Mouse (Mus musculus) small intestine, adult 2 months (tissue): ENCODE data around the gene Tepp. TPM values are rescaled to one million over a fixed set of nuclear protein-coding genes. Genes with fewer than 3 reads are reported as not detected.

ENCODE experiments used
- H3K27ac ChIP-seq: fragments of 200-500 bp; 2 replicates; pipeline ENCODE4 v1.5.1; 2012; ENCODE audit warnings: low read depth, low read length, control low read depth, inconsistent platforms; ENCODE audit not compliant: insufficient read depth
- H3K27me3 ChIP-seq: fragments of 200-500 bp; 2 replicates; pipeline ENCODE4 v1.6.1; 2012; ENCODE audit warnings: mild to moderate bottlenecking, moderate library complexity, low read length, inconsistent platforms; ENCODE audit not compliant: control insufficient read depth, insufficient read depth
- H3K36me3 ChIP-seq: fragments of 200-500 bp; 2 replicates; pipeline ENCODE4 v1.6.1; 2012; ENCODE audit warnings: mild to moderate bottlenecking, low read length, control low read depth, inconsistent platforms; ENCODE audit not compliant: control insufficient read depth, insufficient read depth
- H3K4me1 ChIP-seq: fragments of 200-500 bp; 2 replicates; pipeline ENCODE4 v1.6.1; 2012; ENCODE audit warnings: low read length, inconsistent platforms, mixed read lengths; ENCODE audit not compliant: control insufficient read depth, insufficient read depth, insufficient read length
- H3K4me3 ChIP-seq: fragments of 200-500 bp; 2 replicates; pipeline ENCODE4 v1.5.1; 2012; ENCODE audit warnings: low read depth, mild to moderate bottlenecking, control low read depth, inconsistent platforms, low read length, moderate library complexity
- CTCF ChIP-seq: fragments of 200-500 bp; IDR thresholded peaks from 2 replicates; pipeline ENCODE4 v1.5.1; 2012; ENCODE audit warnings: low read depth, mild to moderate bottlenecking, control low read depth, inconsistent platforms, low read length, moderate library complexity, mixed read lengths; ENCODE audit not compliant: insufficient replicate concordance, insufficient read length; ENCODE audit errors: extremely low read depth
- POLR2A ChIP-seq: fragments of 200-500 bp; IDR thresholded peaks from 2 replicates; pipeline ENCODE4 v1.6.1; 2012; ENCODE audit warnings: low read depth, mild to moderate bottlenecking, control low read depth, inconsistent platforms, low read length, moderate library complexity
- whole genome bisulfite sequencing: fragments of 180-500 bp; shearing (Covaris S2); methylation state at CpG from one replicate; pipeline ENCODE4 v1.1.7; 2018; 5-methylcytosine and 5-hydroxymethylcytosine counted together
- polyA plus RNA-seq: library from polyadenylated mRNA; depleted of rRNA; stranded (reverse); fragments of >200 nt; gene quantifications from 2 replicates; pipeline ENCODE4 v1.2.3, GENCODE M21; 2012

Gene Tepp
- polyA plus RNA-seq, 1 experiment: not detected

- Histone ChIP-seq H3K4me3 (peak within 1 kb of the TSS; percentile 94), H3K4me1 (peaks cover 2% of the 10 kb centered on the region; the same call in 1 of the 2 replicates), H3K36me3 (peaks cover 31% of the 10 kb centered on the region), H3K27me3 (no peaks in the 10 kb centered on the region), H3K27ac (peak within 1 kb of the TSS; percentile 96)
- peak; percentile 96 for TF ChIP-seq POLR2A
- peak; percentile 64 for TF ChIP-seq CTCF
- WGBS: under 1% methylated on average over 80 of the region's 80 CpGs
Measured at GRCm38 (mm10) chr8:95331720-95332436, 21.5 kb downstream of the Tepp start, which contains the start of the genes Zfp319 and Usb1. TSS of gene Zfp319 (minus strand) at chr8:95331950. TSS of gene Usb1 (plus strand) at chr8:95332284.

GRCm38 (mm10) chr8:95332437-95333199 is 22.3 kb downstream of the Tepp start:
- peak; percentile 39; the same call in 1 of the 2 replicates for TF ChIP-seq CTCF
- no peak for TF ChIP-seq POLR2A
- peak overlapping the region; percentile 94 for H3K4me3 ChIP-seq
- WGBS: 12% methylated on average over 21 of the region's 21 CpGs
- peaks cover 2% of the 10 kb centered on the region; the same call in 1 of the 2 replicates for H3K4me1 ChIP-seq
- peak overlapping the region; percentile 96 for H3K27ac ChIP-seq
- no peaks in the 10 kb centered on the region for H3K27me3 ChIP-seq
- peaks cover 31% of the 10 kb centered on the region for H3K36me3 ChIP-seq

DNA sequence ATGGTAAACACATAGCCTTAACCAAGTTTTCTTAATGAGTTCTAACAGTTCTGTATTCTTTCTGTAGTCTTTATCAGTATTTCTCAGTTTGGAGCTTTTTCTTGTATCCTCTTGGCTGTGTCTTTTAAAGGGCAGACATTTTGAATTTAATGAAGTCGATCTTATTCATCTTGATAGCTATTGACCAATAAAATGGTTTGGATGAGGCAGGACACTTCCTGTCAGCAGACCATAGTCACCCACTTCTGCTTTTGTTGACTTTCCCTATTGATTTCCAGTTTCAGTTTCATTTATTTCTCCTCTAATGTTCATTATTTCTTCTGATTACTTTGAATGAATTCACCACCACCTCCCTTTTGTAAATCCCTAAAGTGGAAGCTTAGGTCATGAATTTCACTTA is 25.3 kb downstream of the Tepp start:
- no peak for TF ChIP-seq CTCF
- TF ChIP-seq POLR2A: no peak
- Histone ChIP-seq H3K27ac (no peak overlapping the region), H3K27me3 (no peaks in the 10 kb centered on the region)

DNA sequence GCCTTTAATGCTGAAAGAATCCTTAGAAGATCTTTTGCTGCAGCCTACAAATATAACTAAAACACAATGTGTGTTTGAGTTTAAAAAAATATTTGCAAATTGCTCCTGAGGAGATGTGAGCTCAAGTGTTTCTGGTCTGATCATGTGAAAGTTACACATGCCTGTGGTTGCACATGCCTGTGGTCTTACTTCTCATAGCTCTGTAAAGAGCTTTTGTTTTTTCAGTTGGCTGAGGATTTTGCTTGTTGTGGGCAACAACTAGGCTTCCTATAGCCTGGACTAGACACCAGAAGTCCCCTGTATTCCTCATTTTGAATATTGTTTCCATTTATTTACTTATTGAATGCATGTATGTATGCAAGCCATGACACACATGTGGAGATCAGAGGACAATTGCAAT is 26.0 kb downstream of the Tepp start:
- no peak for TF ChIP-seq CTCF
- no peak for TF ChIP-seq POLR2A
- no peaks in the 10 kb centered on the region for H3K4me1 ChIP-seq
- H3K27me3 ChIP-seq: no peaks in the 10 kb centered on the region
- no peak overlapping the region for H3K27ac ChIP-seq
- no peak overlapping the region for H3K4me3 ChIP-seq
- peaks cover 28% of the 10 kb centered on the region for H3K36me3 ChIP-seq

More for the DNA sequence above, 25.3 kb downstream of the Tepp start:
- Histone ChIP-seq H3K4me1 (no peaks in the 10 kb centered on the region), H3K4me3 (no peak overlapping the region), H3K36me3 (peaks cover 28% of the 10 kb centered on the region)
- 39% methylated on average over 1 of the region's 1 CpGs for whole genome bisulfite sequencing

DNA sequence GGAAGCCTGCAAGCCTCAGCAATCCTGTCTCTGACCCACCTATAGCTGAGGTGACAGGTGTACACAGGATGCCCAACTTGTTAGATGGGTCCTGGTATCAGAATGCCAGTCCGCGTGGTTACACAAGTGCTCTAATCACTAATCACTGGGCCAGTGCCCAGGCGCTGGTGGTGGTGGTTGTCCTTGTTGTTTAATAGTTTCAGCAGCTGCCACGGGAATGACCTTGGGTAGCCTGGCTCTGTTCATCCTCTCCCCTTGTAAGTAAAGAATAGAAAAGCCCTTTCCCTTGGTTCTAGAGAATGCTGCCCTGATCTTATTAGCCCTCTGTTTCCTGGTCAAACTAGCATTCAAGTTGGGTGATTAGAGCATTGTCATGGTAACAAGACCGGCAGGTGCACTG is 31.4 kb downstream of the Tepp start:
- Histone ChIP-seq H3K4me1 (no peaks in the 10 kb centered on the region), H3K27me3 (no peaks in the 10 kb centered on the region), H3K27ac (no peak overlapping the region), H3K36me3 (peaks cover 36% of the 10 kb centered on the region), H3K4me3 (no peak overlapping the region)
- TF ChIP-seq POLR2A: no peak
- no peak for TF ChIP-seq CTCF
- 29% methylated on average over 5 of the region's 5 CpGs for WGBS

DNA sequence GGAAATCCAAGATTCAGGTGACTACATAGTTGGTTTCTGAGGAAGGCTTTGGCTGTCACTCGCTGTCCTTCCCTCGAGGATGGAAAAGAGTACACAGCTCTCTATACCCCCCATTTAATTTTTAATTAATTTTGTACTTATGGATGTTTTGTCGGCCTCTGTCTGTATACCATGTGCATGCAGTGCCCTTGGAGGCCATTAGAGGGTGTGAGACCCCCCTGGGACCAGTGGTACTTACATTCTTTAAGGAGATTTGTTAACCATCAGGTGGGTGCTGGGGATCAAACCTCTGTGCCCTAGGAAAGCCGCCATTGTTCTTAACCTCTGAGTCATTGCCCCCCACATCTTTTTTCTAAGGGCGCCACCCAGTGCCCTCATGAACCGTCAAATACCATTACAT is 34.3 kb downstream of the Tepp start:
- H3K27ac ChIP-seq: no peak overlapping the region
- no peaks in the 10 kb centered on the region for H3K4me1 ChIP-seq
- H3K27me3 ChIP-seq: no peaks in the 10 kb centered on the region
- 88% methylated on average over 6 of the region's 6 CpGs for WGBS
- no peak overlapping the region for H3K4me3 ChIP-seq
- TF ChIP-seq CTCF (no peak), POLR2A (no peak)
- peaks cover 22% of the 10 kb centered on the region for H3K36me3 ChIP-seq

DNA sequence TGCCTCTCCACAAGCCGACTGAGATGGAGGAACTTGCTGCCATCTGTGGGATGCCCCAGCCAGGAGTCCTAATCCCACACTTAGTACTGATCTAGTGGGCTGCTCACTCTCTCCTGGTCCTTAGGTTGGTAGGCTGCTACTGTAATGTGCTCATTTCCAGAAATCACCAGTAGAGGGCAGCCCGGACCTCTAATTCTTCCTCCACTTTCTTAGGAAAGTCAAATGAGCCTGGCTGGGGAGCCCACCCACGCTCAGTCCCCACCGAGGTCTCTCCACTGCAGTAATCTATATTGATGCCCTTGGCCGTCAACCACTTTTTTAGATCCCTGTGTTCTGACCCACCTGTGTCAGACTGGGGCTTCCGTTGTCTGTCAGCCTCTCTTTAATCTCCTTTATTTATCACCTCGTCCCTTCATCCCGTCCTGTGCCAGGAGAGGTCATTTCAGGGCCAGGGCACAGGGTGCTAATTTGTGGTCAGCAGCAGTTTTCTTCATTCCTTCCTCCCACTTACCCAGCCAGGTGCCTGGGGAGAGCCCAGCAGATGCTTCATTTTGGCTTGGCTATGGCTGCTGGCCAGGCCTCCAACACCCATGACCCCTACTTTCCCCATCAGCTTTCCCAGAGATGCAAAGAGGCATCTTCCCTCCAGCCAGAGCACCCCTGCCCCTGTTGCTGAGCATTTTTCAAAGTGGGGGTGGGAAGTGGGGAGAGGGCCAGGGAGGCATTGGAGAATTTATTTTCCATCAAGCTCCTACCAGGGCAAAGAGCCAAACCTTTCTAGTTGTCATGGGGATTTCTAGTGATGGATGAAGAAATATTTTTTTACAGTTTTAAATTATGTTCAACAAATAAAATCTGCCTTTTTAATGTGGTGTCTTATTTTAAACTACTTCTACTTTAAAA is 36.5 kb downstream of the Tepp start:
- peaks cover 19% of the 10 kb centered on the region; the same call in 1 of the 2 replicates for H3K36me3 ChIP-seq
- H3K27ac ChIP-seq: no peak overlapping the region
- TF ChIP-seq POLR2A (no peak), CTCF (peak; percentile 72; the same call in 1 of the 2 replicates)
- 51% methylated on average over 8 of the region's 8 CpGs for WGBS
- H3K4me1 ChIP-seq: no peaks in the 10 kb centered on the region
- no peaks in the 10 kb centered on the region for H3K27me3 ChIP-seq
- H3K4me3 ChIP-seq: no peak overlapping the region
